Mouse (Mus musculus) heart, embryonic 16.5 days (tissue): ENCODE measurements around the gene Gprc5d. TPM values are rescaled to one million over a fixed set of nuclear protein-coding genes. Genes with fewer than 3 reads are reported as not detected.
A peak's percentile ranks its signal among the peaks of the same experiment; 100 is the strongest.

Source experiments
- ATAC-seq: fragments of 200-750 bp; cut with Nextera tagmentation; replicated peaks from 2 replicates; pipeline ENCODE4 v1.8.0; 2017; ENCODE audit warnings: moderate number of reproducible peaks; ENCODE audit not compliant: insufficient read depth, low FRiP score; ENCODE audit errors: extremely low read depth
- H3K27ac ChIP-seq: fragments of 300-500 bp; sonication (generic); 2 replicates; pipeline ENCODE4 v1.5.1; 2014; ENCODE audit warnings: mild to moderate bottlenecking, low read length, control low read depth, moderate library complexity
- H3K27me3 ChIP-seq: fragments of 300-500 bp; sonication (generic); 2 replicates; pipeline ENCODE4 v1.6.1; 2014; ENCODE audit warnings: low read length, mixed read lengths; ENCODE audit not compliant: control insufficient read depth, insufficient read depth
- H3K36me3 ChIP-seq: fragments of 300-500 bp; sonication (generic); 2 replicates; pipeline ENCODE4 v1.6.1; 2014; ENCODE audit not compliant: control insufficient read depth, insufficient read depth
- H3K4me1 ChIP-seq: fragments of 300-500 bp; sonication (generic); 2 replicates; pipeline ENCODE4 v1.6.1; 2014; ENCODE audit warnings: low read length, mixed read lengths; ENCODE audit not compliant: control insufficient read depth, insufficient read depth
- H3K4me2 ChIP-seq: fragments of 300-500 bp; sonication (generic); 2 replicates; pipeline ENCODE4 v1.6.1; 2014; ENCODE audit warnings: low read depth, mild to moderate bottlenecking, control low read depth, low read length
- H3K4me3 ChIP-seq: fragments of 300-500 bp; sonication (generic); 2 replicates; pipeline ENCODE4 v1.5.1; 2014; ENCODE audit warnings: mild to moderate bottlenecking, control low read depth, low read length
- H3K9ac ChIP-seq: fragments of 300-500 bp; sonication (generic); 2 replicates; pipeline ENCODE4 v1.6.1; 2014; ENCODE audit warnings: low read length, control low read depth
- H3K9me3 ChIP-seq: fragments of 300-500 bp; sonication (generic); replicated peaks from 2 replicates; pipeline ENCODE4 v1.6.1; 2016; ENCODE audit warnings: low read length; ENCODE audit not compliant: control insufficient read depth
- WGBS: fragments of 180-500 bp; shearing (Covaris S2); extraction: QIAGEN DNeasy Blood & Tissue Kit; methylation state at CpG from one replicate; pipeline ENCODE4 v1.1.7; 2014; 5-methylcytosine and 5-hydroxymethylcytosine counted together
- polyA plus RNA-seq: library from polyadenylated mRNA; unstranded; fragments of >200 nt; fragmentation: Nextera tagmentation; extraction: Ambion mirVana; gene quantifications from 2 replicates; pipeline ENCODE4 v1.2.1, GENCODE M21; 2015

Gprc5d gene
- polyA plus RNA-seq, 1 experiment from 2014 or later: not detected

- no peaks in the 10 kb centered on the region for H3K9me3 ChIP-seq
- H3K4me3 ChIP-seq: peak overlapping the region; percentile 35
- H3K9ac ChIP-seq: no peak overlapping the region
- WGBS: 23% methylated on average over 19 of the region's 19 CpGs
- no peaks in the 10 kb centered on the region; the same call in 1 of the 2 replicates for H3K27me3 ChIP-seq
- H3K27ac ChIP-seq: peak overlapping the region; percentile 42
- no peaks in the 10 kb centered on the region for H3K36me3 ChIP-seq
- peak; percentile 76 for ATAC-seq
- peak overlapping the region; percentile 62 for H3K4me2 ChIP-seq
- peaks cover 5% of the 10 kb centered on the region for H3K4me1 ChIP-seq
Measured at GRCm38 (mm10) chr6:135087721-135088451, 30.2 kb downstream of the Gprc5d start.

- Histone ChIP-seq H3K27ac (no peak overlapping the region), H3K4me2 (no peak overlapping the region), H3K9me3 (no peaks in the 10 kb centered on the region), H3K9ac (no peak overlapping the region), H3K4me3 (no peak overlapping the region), H3K4me1 (peaks cover 5% of the 10 kb centered on the region), H3K36me3 (no peaks in the 10 kb centered on the region), H3K27me3 (no peaks in the 10 kb centered on the region; the same call in 1 of the 2 replicates)
- 79% methylated on average over 1 of the region's 1 CpGs for WGBS
- ATAC-seq: no peak
Measured at GRCm38 (mm10) chr6:135085703-135086102, 32.4 kb downstream of the Gprc5d start.

- Histone ChIP-seq H3K36me3 (no peaks in the 10 kb centered on the region), H3K9me3 (no peaks in the 10 kb centered on the region), H3K27ac (no peak overlapping the region), H3K27me3 (no peaks in the 10 kb centered on the region), H3K9ac (no peak overlapping the region), H3K4me2 (no peak overlapping the region), H3K4me1 (peaks cover 5% of the 10 kb centered on the region), H3K4me3 (no peak overlapping the region)
- ATAC-seq: no peak
- WGBS: 59% methylated on average over 10 of the region's 10 CpGs
Measured at GRCm38 (mm10) chr6:135083991-135084502, 34.0 kb downstream of the Gprc5d start.

- no peaks in the 10 kb centered on the region for H3K27me3 ChIP-seq
- H3K4me1 ChIP-seq: no peaks in the 10 kb centered on the region
- H3K4me2 ChIP-seq: no peak overlapping the region
- no peak overlapping the region for H3K9ac ChIP-seq
- no peak overlapping the region for H3K27ac ChIP-seq
- H3K36me3 ChIP-seq: no peaks in the 10 kb centered on the region
- H3K9me3 ChIP-seq: no peaks in the 10 kb centered on the region
- no peak overlapping the region for H3K4me3 ChIP-seq
- 41% methylated on average over 12 of the region's 12 CpGs for WGBS
- no peak for ATAC-seq
Measured at GRCm38 (mm10) chr6:135078420-135078819, 39.7 kb downstream of the Gprc5d start.

GRCm38 (mm10) chr6:135076202-135076601 lies 41.9 kb downstream of the Gprc5d start:
- no peak for ATAC-seq
- WGBS: 66% methylated on average over 3 of the region's 3 CpGs

GRCm38 (mm10) chr6:135074405-135074947 lies 43.6 kb downstream of the Gprc5d start:
- 64% methylated on average over 6 of the region's 6 CpGs for WGBS

More at GRCm38 (mm10) chr6:135076202-135076601, 41.9 kb downstream of the Gprc5d start:
- no peak overlapping the region for H3K27ac ChIP-seq
- H3K4me1 ChIP-seq: no peaks in the 10 kb centered on the region
- H3K4me2 ChIP-seq: no peak overlapping the region
- H3K9me3 ChIP-seq: no peaks in the 10 kb centered on the region
- H3K9ac ChIP-seq: no peak overlapping the region
- H3K27me3 ChIP-seq: no peaks in the 10 kb centered on the region
- H3K36me3 ChIP-seq: no peaks in the 10 kb centered on the region
- H3K4me3 ChIP-seq: no peak overlapping the region

GRCm38 (mm10) chr6:135070347-135070746 lies 47.7 kb downstream of the Gprc5d start:
- no peaks in the 10 kb centered on the region for H3K27me3 ChIP-seq
- H3K9ac ChIP-seq: no peak overlapping the region
- ATAC-seq: no peak
- no peak overlapping the region for H3K4me3 ChIP-seq
- no peaks in the 10 kb centered on the region for H3K9me3 ChIP-seq
- H3K36me3 ChIP-seq: no peaks in the 10 kb centered on the region
- 79% methylated on average over 2 of the region's 2 CpGs for WGBS
- H3K4me1 ChIP-seq: peaks cover 9% of the 10 kb centered on the region; the same call in 1 of the 2 replicates
- H3K27ac ChIP-seq: no peak overlapping the region
- H3K4me2 ChIP-seq: no peak overlapping the region

More at GRCm38 (mm10) chr6:135074405-135074947, 43.6 kb downstream of the Gprc5d start:
- no peak overlapping the region for H3K4me2 ChIP-seq
- H3K27ac ChIP-seq: no peak overlapping the region
- no peak overlapping the region for H3K9ac ChIP-seq
- ATAC-seq: no peak
- no peaks in the 10 kb centered on the region for H3K4me1 ChIP-seq
- no peak overlapping the region for H3K4me3 ChIP-seq
- no peaks in the 10 kb centered on the region for H3K9me3 ChIP-seq
- H3K36me3 ChIP-seq: no peaks in the 10 kb centered on the region
- no peaks in the 10 kb centered on the region for H3K27me3 ChIP-seq

GRCm38 (mm10) chr6:135069856-135070255 lies 48.2 kb downstream of the Gprc5d start:
- no peaks in the 10 kb centered on the region for H3K27me3 ChIP-seq
- H3K4me1 ChIP-seq: peaks cover 9% of the 10 kb centered on the region; the same call in 1 of the 2 replicates
- no peak overlapping the region for H3K4me3 ChIP-seq
- H3K27ac ChIP-seq: no peak overlapping the region
- H3K36me3 ChIP-seq: no peaks in the 10 kb centered on the region
- WGBS: 69% methylated on average over 6 of the region's 6 CpGs
- no peak overlapping the region for H3K4me2 ChIP-seq
- no peak for ATAC-seq
- no peak overlapping the region for H3K9ac ChIP-seq
- no peaks in the 10 kb centered on the region for H3K9me3 ChIP-seq

- no peak overlapping the region for H3K27ac ChIP-seq
- H3K9ac ChIP-seq: no peak overlapping the region
- H3K9me3 ChIP-seq: no peaks in the 10 kb centered on the region
- no peaks in the 10 kb centered on the region for H3K27me3 ChIP-seq
- no peaks in the 10 kb centered on the region for H3K36me3 ChIP-seq
- ATAC-seq: no peak
- H3K4me1 ChIP-seq: peaks cover 9% of the 10 kb centered on the region; the same call in 1 of the 2 replicates
- no peak overlapping the region for H3K4me3 ChIP-seq
- WGBS: 63% methylated on average over 5 of the region's 5 CpGs
- no peak overlapping the region for H3K4me2 ChIP-seq
Measured at GRCm38 (mm10) chr6:135068221-135068620, 49.9 kb downstream of the Gprc5d start.
